Mouse (Mus musculus): ENCODE measurements around the gene Fstl4. TPM values are rescaled to one million over a fixed set of nuclear protein-coding genes. Genes with fewer than 3 reads are reported as not detected.
"Not testable (repeated sequence)": the region's sequence is repeated elsewhere in the genome, so short reads cannot be mapped to it uniquely, and the experiment has no call there.

Gene Fstl4
- polyA plus RNA-seq, 1 experiment from 2014 or later = 7.2 TPM

DNA sequence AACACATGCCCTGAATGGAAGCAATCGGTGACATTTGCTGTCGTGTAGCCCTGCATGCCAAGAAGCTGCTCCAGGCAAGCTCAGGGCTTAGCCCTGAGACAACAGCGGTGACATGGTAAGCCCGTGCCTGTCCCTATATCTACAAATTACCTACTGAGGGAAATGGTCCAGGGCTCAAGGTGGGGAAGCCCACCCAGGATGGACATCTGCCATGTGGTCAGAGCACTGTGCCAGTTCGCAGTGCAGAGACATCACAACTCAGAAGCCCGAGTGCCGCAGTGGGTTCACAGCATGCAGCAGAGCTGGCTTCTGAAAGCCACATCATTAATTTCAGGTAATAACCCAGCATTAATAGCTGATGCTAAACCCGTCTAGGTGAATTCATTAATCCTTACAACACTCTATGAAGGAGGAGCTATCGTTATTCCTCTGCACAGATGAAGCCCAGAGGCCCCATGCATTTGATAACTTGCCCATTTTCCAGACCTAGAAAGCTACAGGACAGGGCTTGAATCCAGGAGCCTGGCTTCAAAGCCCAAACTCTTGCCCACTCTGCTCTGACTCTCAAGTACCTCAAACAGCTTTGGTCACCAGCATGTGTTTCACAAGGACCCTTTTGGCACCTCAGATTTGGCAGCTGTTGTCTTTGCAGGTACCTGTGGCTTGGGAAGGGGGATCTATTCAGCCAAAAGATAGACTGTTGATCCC lies 321.6 kb downstream of the Fstl4 start:
- Histone ChIP-seq H3K9ac (replicated peaks; ENCODE audit: low read length) (no peak overlapping the region), H3K36me3 (ENCODE audit: control insufficient read depth, insufficient read depth, low read length) (no peaks in the 10 kb centered on the region), H3K27ac (replicated peaks; ENCODE audit: low read depth, low read length) (no peak overlapping the region), H3K4me3 (replicated peaks; ENCODE audit: low read depth, low read length) (no peak overlapping the region), H3K27me3 (ENCODE audit: control insufficient read depth, insufficient read depth, low read length) (no peaks in the 10 kb centered on the region), H3K9me3 (ENCODE audit: control insufficient read depth, low read length) (no peaks in the 10 kb centered on the region), H3K4me2 (ENCODE audit: low read length) (no peak overlapping the region), H3K4me1 (ENCODE audit: control insufficient read depth, insufficient read depth, low read length) (no peaks in the 10 kb centered on the region)
- ATAC-seq (ENCODE audit: low FRiP score, low TSS enrichment) = no peak
- no peak for DNase-seq
- WGBS = 88% methylated on average over 9 of the region's 9 CpGs

DNA sequence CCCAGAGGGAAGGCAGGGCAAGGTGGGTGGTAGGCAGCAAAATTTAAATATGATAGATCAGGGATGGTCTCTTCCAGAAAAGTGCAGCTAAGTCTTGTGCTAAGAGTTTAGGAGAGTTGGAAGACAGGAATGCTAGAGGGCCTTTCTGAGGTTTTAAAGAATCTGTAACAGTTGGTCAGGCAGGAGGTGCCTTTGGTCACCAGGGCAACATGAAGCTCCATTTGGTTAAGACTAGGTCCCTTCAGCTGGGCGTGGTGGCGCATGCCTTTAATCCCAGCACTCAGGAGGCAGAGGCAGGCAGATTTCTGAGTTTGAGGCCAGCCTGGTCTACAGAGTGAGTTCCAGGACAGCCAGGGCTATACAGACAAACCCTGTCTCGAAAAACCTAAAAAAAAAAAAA lies 323.5 kb downstream of the Fstl4 start:
- H3K27ac ChIP-seq (replicated peaks; ENCODE audit: low read depth, low read length); ATAC-seq (ENCODE audit: low FRiP score, low TSS enrichment); H3K36me3 ChIP-seq (ENCODE audit: control insufficient read depth, insufficient read depth, low read length); H3K4me3 ChIP-seq (replicated peaks; ENCODE audit: low read depth, low read length); H3K9ac ChIP-seq (replicated peaks; ENCODE audit: low read length); H3K9me3 ChIP-seq (ENCODE audit: control insufficient read depth, low read length); DNase-seq; H3K4me2 ChIP-seq (ENCODE audit: low read length); H3K4me1 ChIP-seq (ENCODE audit: control insufficient read depth, insufficient read depth, low read length); H3K27me3 ChIP-seq (ENCODE audit: control insufficient read depth, insufficient read depth, low read length): not testable (repeated sequence)
- WGBS = 80% methylated on average over 3 of the region's 3 CpGs

DNA sequence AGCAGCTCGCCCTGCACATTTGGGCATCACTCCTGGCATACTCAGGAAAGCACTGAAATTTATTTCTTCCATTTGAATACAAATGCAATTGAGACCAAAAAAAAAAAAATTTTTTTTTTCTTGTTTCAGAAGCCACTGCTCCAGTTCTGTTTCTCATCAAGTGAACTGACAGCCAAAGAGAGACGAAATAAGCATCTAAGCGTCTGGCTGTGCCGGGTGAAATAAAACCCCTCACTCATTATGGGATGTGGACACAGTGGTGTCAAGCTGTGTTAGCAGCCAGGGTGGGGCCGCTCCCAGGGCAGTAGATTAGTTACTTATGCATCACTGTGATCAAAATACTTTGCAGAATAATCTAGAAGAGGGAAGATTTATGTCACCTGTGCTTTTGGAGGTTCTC lies 327.2 kb downstream of the Fstl4 start:
- H3K4me3 ChIP-seq (replicated peaks; ENCODE audit: low read depth, low read length) = no peak overlapping the region
- H3K4me1 ChIP-seq (ENCODE audit: control insufficient read depth, insufficient read depth, low read length) = no peaks in the 10 kb centered on the region
- WGBS = 49% methylated on average over 5 of the region's 5 CpGs
- H3K27me3 ChIP-seq (ENCODE audit: control insufficient read depth, insufficient read depth, low read length) = no peaks in the 10 kb centered on the region
- no peak for DNase-seq
- no peaks in the 10 kb centered on the region for H3K9me3 ChIP-seq (ENCODE audit: control insufficient read depth, low read length)
- no peak for ATAC-seq (ENCODE audit: low FRiP score, low TSS enrichment)
- no peaks in the 10 kb centered on the region for H3K36me3 ChIP-seq (ENCODE audit: control insufficient read depth, insufficient read depth, low read length)
- no peak overlapping the region for H3K27ac ChIP-seq (replicated peaks; ENCODE audit: low read depth, low read length)
- no peak overlapping the region for H3K9ac ChIP-seq (replicated peaks; ENCODE audit: low read length)
- no peak overlapping the region for H3K4me2 ChIP-seq (ENCODE audit: low read length)

DNA sequence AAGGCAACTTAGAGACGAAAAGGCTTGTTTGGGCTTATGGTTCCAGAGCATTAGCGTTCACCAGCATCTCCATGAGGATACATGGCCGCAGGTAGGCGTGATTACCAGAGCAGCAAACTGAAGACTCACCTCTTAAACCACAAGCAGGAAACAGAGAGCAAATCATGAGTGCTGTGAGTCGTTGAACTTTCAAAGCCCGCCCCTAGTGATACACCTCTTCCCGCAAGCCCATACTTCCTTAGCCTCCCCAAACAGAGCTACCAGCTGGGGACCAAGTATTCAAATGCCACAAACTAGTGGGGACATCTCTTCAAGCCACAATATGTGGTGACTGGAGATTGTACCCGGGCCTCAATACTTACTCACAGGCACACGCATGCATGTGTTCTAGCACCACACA lies 332.4 kb downstream of the Fstl4 start:
- Histone ChIP-seq H3K4me2 (ENCODE audit: low read length) (no peak overlapping the region), H3K27me3 (ENCODE audit: control insufficient read depth, insufficient read depth, low read length) (no peaks in the 10 kb centered on the region), H3K27ac (replicated peaks; ENCODE audit: low read depth, low read length) (no peak overlapping the region), H3K4me1 (ENCODE audit: control insufficient read depth, insufficient read depth, low read length) (no peaks in the 10 kb centered on the region), H3K9ac (replicated peaks; ENCODE audit: low read length) (no peak overlapping the region), H3K36me3 (ENCODE audit: control insufficient read depth, insufficient read depth, low read length) (no peaks in the 10 kb centered on the region), H3K4me3 (replicated peaks; ENCODE audit: low read depth, low read length) (no peak overlapping the region), H3K9me3 (ENCODE audit: control insufficient read depth, low read length) (no peaks in the 10 kb centered on the region)
- DNase-seq (no peak), ATAC-seq (ENCODE audit: low FRiP score, low TSS enrichment) (no peak)
- 91% methylated on average over 9 of the region's 9 CpGs for WGBS

DNA sequence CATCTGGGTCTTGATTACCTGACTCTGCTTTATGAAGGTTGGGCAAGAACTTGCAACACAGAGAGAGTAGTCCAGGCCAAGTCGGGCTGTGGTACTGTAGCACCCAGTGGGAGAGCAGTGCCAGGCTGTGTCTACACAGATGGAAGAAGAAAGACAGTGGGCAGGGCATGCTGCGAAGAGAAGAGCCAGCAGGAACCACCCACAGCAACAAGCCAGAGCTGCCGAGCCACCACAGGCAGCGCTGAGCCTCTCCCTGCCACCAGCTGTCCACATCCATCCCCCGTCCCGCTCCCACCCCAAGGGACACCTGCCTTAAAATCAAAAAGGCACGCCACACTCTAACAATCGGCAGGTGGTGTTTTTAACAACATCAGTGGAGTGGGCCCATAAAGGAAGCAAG lies 332.9 kb downstream of the Fstl4 start:
- whole genome bisulfite sequencing = 82% methylated on average over 8 of the region's 8 CpGs
- H3K4me3 ChIP-seq (replicated peaks; ENCODE audit: low read depth, low read length) = no peak overlapping the region
- H3K36me3 ChIP-seq (ENCODE audit: control insufficient read depth, insufficient read depth, low read length) = no peaks in the 10 kb centered on the region
- no peak for ATAC-seq (ENCODE audit: low FRiP score, low TSS enrichment)
- no peaks in the 10 kb centered on the region for H3K4me1 ChIP-seq (ENCODE audit: control insufficient read depth, insufficient read depth, low read length)
- H3K4me2 ChIP-seq (ENCODE audit: low read length) = no peak overlapping the region
- no peaks in the 10 kb centered on the region for H3K9me3 ChIP-seq (ENCODE audit: control insufficient read depth, low read length)
- H3K27ac ChIP-seq (replicated peaks; ENCODE audit: low read depth, low read length) = no peak overlapping the region
- DNase-seq = no peak
- H3K9ac ChIP-seq (replicated peaks; ENCODE audit: low read length) = no peak overlapping the region
- no peaks in the 10 kb centered on the region for H3K27me3 ChIP-seq (ENCODE audit: control insufficient read depth, insufficient read depth, low read length)

DNA sequence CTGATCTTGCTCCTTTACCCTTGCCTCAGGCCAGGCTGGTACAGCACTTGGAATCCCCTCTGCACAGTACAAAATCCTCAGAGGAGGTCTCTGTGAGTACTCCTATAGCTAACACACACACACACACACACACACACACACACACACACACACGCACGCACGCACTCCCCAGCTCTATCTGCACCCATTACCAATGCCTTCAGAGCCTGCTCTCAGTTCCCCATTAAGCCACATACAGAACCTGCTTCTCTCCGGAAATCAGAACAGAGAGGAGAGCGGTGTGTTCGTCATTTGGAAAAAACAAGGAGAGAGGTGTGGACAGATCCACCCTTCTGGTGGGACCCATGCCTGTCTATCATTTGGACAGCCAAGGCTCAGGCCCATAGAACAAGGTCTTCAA lies 333.4 kb downstream of the Fstl4 start:
- Histone ChIP-seq H3K27me3 (ENCODE audit: control insufficient read depth, insufficient read depth, low read length) (no peaks in the 10 kb centered on the region), H3K9ac (replicated peaks; ENCODE audit: low read length) (no peak overlapping the region), H3K4me3 (replicated peaks; ENCODE audit: low read depth, low read length) (no peak overlapping the region), H3K36me3 (ENCODE audit: control insufficient read depth, insufficient read depth, low read length) (no peaks in the 10 kb centered on the region), H3K9me3 (ENCODE audit: control insufficient read depth, low read length) (no peaks in the 10 kb centered on the region), H3K4me2 (ENCODE audit: low read length) (no peak overlapping the region), H3K27ac (replicated peaks; ENCODE audit: low read depth, low read length) (no peak overlapping the region), H3K4me1 (ENCODE audit: control insufficient read depth, insufficient read depth, low read length) (no peaks in the 10 kb centered on the region)
- ATAC-seq (ENCODE audit: low FRiP score, low TSS enrichment) = no peak
- 91% methylated on average over 6 of the region's 6 CpGs for WGBS
- no peak for DNase-seq

DNA sequence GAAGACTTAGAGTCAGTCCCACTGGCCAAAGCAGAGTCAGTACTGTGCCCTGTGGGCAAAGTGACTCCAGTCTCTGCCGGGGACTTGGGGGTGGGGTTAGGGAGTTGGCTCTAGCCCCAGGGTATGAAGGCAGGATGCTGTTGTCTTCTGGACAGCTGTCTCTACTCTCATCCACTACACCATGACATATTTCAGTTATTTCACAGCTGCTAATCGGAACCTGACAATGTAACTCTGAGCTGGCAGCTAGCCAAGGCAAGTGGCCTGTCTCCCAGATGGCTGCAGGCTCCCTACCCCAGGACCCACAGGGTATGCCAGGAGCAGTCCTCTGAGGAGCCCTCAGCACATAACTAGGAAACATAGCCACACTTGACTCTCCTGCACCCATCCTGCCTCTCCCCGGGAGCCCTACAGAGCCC lies 334.4 kb downstream of the Fstl4 start:
- ATAC-seq (ENCODE audit: low FRiP score, low TSS enrichment) = no peak
- peak; percentile 35 for DNase-seq

DNA sequence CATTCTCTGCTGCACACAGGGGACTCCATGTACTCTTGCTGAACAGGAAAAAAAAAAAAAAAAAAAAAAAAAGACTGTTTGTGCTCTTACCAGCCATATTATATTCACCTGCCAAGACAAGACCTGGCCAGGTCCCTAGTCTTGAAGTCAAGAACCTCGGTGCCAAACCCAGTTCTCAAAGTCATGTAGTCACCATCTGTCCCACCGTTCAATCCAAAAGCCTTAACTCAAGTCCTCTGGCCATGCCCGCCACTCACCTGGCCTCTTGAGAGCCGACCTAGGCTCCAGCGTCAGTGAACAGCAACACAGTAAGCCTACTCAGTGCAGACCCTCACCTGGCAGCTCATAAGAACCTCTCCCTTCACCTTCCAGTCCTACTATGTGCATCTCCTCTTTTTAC lies 334.9 kb downstream of the Fstl4 start:
- Histone ChIP-seq H3K36me3 (ENCODE audit: control insufficient read depth, insufficient read depth, low read length) (no peaks in the 10 kb centered on the region), H3K9me3 (ENCODE audit: control insufficient read depth, low read length) (no peaks in the 10 kb centered on the region), H3K9ac (replicated peaks; ENCODE audit: low read length) (no peak overlapping the region), H3K4me3 (replicated peaks; ENCODE audit: low read depth, low read length) (no peak overlapping the region), H3K27me3 (ENCODE audit: control insufficient read depth, insufficient read depth, low read length) (no peaks in the 10 kb centered on the region), H3K4me2 (ENCODE audit: low read length) (no peak overlapping the region), H3K4me1 (ENCODE audit: control insufficient read depth, insufficient read depth, low read length) (no peaks in the 10 kb centered on the region), H3K27ac (replicated peaks; ENCODE audit: low read depth, low read length) (no peak overlapping the region)
- no peak for ATAC-seq (ENCODE audit: low FRiP score, low TSS enrichment)
- DNase-seq = no peak
- WGBS = 90% methylated on average over 5 of the region's 5 CpGs

More for the DNA sequence above, 334.4 kb downstream of the Fstl4 start:
- H3K4me2 ChIP-seq (ENCODE audit: low read length) = no peak overlapping the region
- no peaks in the 10 kb centered on the region for H3K27me3 ChIP-seq (ENCODE audit: control insufficient read depth, insufficient read depth, low read length)
- no peak overlapping the region for H3K4me3 ChIP-seq (replicated peaks; ENCODE audit: low read depth, low read length)
- no peaks in the 10 kb centered on the region for H3K9me3 ChIP-seq (ENCODE audit: control insufficient read depth, low read length)
- H3K27ac ChIP-seq (replicated peaks; ENCODE audit: low read depth, low read length) = no peak overlapping the region
- no peaks in the 10 kb centered on the region for H3K36me3 ChIP-seq (ENCODE audit: control insufficient read depth, insufficient read depth, low read length)
- H3K4me1 ChIP-seq (ENCODE audit: control insufficient read depth, insufficient read depth, low read length) = no peaks in the 10 kb centered on the region
- WGBS = 57% methylated on average over 3 of the region's 3 CpGs
- no peak overlapping the region for H3K9ac ChIP-seq (replicated peaks; ENCODE audit: low read length)

DNA sequence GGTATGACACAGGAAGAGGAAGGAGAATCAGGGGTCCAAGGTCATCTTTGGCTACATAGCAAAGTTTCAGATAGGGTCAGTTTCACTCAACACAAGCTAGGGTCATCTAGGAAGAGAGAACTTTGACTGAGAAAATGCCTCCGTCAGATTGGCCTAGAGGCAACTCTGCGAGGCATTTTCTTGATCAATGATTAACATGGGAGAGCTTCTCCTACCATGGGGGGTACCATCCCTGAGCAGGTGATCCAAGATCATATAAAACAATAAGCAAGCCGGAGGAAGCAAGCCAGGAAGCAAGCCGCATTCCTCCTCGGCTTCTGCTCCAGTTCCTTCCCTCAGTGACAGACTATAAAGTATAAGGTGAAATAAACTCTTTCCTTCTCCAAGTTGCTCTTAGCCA lies 337.3 kb downstream of the Fstl4 start:
- H3K4me3 ChIP-seq (replicated peaks; ENCODE audit: low read depth, low read length) = no peak overlapping the region
- 94% methylated on average over 5 of the region's 5 CpGs for WGBS
- no peak for DNase-seq
- no peaks in the 10 kb centered on the region for H3K4me1 ChIP-seq (ENCODE audit: control insufficient read depth, insufficient read depth, low read length)
- H3K27me3 ChIP-seq (ENCODE audit: control insufficient read depth, insufficient read depth, low read length) = no peaks in the 10 kb centered on the region
- no peaks in the 10 kb centered on the region for H3K36me3 ChIP-seq (ENCODE audit: control insufficient read depth, insufficient read depth, low read length)
- H3K27ac ChIP-seq (replicated peaks; ENCODE audit: low read depth, low read length) = no peak overlapping the region
- H3K4me2 ChIP-seq (ENCODE audit: low read length) = no peak overlapping the region
- no peaks in the 10 kb centered on the region for H3K9me3 ChIP-seq (ENCODE audit: control insufficient read depth, low read length)
- no peak for ATAC-seq (ENCODE audit: low FRiP score, low TSS enrichment)
- H3K9ac ChIP-seq (replicated peaks; ENCODE audit: low read length) = no peak overlapping the region
